Mouse (Mus musculus): ENCODE results near the gene C87414. TPM values are rescaled to one million over a fixed set of nuclear protein-coding genes. Genes with fewer than 3 reads are reported as not detected.

The C87414 gene
- polyA plus RNA-seq (2012; rRNA removed; ENCODE audit: low replicate concordance) = not detected in 2 replicates

DNA sequence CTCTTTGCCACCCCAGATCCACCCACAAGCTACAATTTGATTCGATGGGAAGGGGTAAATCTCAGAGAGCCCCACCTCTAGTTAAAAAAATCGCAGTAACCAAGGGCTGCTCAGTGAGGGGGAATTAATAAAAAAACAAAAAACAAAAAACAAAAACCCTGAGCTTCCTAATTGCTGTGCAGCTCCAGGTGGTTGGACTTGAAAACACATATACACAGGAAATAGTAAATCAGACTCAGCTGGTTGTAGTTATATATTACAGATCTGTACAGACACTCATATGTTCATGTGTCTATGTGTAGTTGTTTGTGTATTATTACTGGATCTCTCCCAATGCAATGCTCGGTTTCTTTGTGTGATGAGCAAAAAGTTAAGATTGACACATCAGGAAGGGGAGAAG lies at the start of gene C87414:
TSS of gene C87414 (minus strand) at position 101 of the 400 bp plus-strand sequence.

Other genes with a start within 250 kb of the C87414 start
- gene Gm16427, start 131.4 kb downstream of the C87414 start, polyA plus RNA-seq (2012; rRNA removed; ENCODE audit: low replicate concordance) = not detected in 2 replicates
- gene Gm7792, start 172.2 kb upstream of the C87414 start, polyA plus RNA-seq (2012; rRNA removed; ENCODE audit: low replicate concordance) = not detected in 2 replicates

Data from mammary gland, adult 2 months (tissue).